Mouse (Mus musculus) hematopoietic stem cell, adult 5-6 weeks (primary cell): ENCODE results near the gene Paqr4. TPM values are rescaled to one million over a fixed set of nuclear protein-coding genes. Genes with fewer than 3 reads are reported as not detected.

ENCODE experiments used
- ATAC-seq, 2 experiments: fragments of 125-278 bp in 1 of 2; replicated peaks in 1 of 2; 2 replicates each; pipeline ENCODE4 v1.8.0; 2016 to 2017; ENCODE audit warnings: inconsistent platforms in 2 of 2, mild to moderate bottlenecking in 2 of 2, moderate number of reproducible peaks in 2 of 2, low read depth in 1 of 2, moderate TSS enrichment in 1 of 2; ENCODE audit not compliant: low FRiP score in 2 of 2, poor library complexity in 2 of 2, severe bottlenecking in 2 of 2, insufficient read depth in 1 of 2, low TSS enrichment in 1 of 2
- total RNA-seq: library from RNA; stranded (forward); fragments of 172-1452, 232-1000 nt; gene quantifications from 2 replicates; pipeline ENCODE4 v1.2.3, GENCODE M21; 2017

Paqr4 gene
- total RNA-seq, 1 experiment from 2014 or later, result 3.4 TPM

- 0 out of 4 replicates have a peak, but pooled peaks of 1 of the 2 experiments have one; percentile 18 for ATAC-seq
Measured at GRCm38 (mm10) chr17:23739202-23740135, 1.2 kb downstream of the Paqr4 start.

- no peak for ATAC-seq
Measured at GRCm38 (mm10) chr17:23738836-23739201, 1.8 kb downstream of the Paqr4 start.

GRCm38 (mm10) chr17:23737493-23738445 is 2.9 kb downstream of the Paqr4 start:
- ATAC-seq, result 0 out of 4 replicates have a peak, but pooled peaks of 1 of the 2 experiments have one; percentile 25

GRCm38 (mm10) chr17:23734341-23734740 is 6.3 kb downstream of the Paqr4 start:
- ATAC-seq, result no peak

GRCm38 (mm10) chr17:23730441-23730840 is 10.2 kb downstream of the Paqr4 start:
- no peak for ATAC-seq

GRCm38 (mm10) chr17:23726758-23727142 is 13.9 kb downstream of the Paqr4 start:
- peak; percentile 63 to 75 for ATAC-seq

GRCm38 (mm10) chr17:23725999-23726757 is 14.5 kb downstream of the Paqr4 start, which contains the start of gene Pkmyt1:
Gene Pkmyt1, plus strand, starts transcription at chr17:23726336.
- ATAC-seq, result peak; percentile 87 to 88

GRCm38 (mm10) chr17:23725477-23725876 is 15.2 kb downstream of the Paqr4 start:
- no peak for ATAC-seq

- ATAC-seq, result no peak
Measured at GRCm38 (mm10) chr17:23722376-23723125, 18.1 kb downstream of the Paqr4 start, which contains the start of gene 1520401A03Rik. Gene 1520401A03Rik, minus strand, starts transcription at chr17:23722783.

- no peak for ATAC-seq
Measured at GRCm38 (mm10) chr17:23721886-23722285, 18.8 kb downstream of the Paqr4 start.

GRCm38 (mm10) chr17:23719455-23719854 is 21.2 kb downstream of the Paqr4 start:
- no peak for ATAC-seq

GRCm38 (mm10) chr17:23717003-23717402 is 23.7 kb downstream of the Paqr4 start:
- ATAC-seq, result no peak

- peak; percentile 62 to 81 for ATAC-seq
Measured at GRCm38 (mm10) chr17:23706212-23706611, 34.5 kb downstream of the Paqr4 start.

- ATAC-seq, result no peak
Measured at GRCm38 (mm10) chr17:23705525-23706104, 35.1 kb downstream of the Paqr4 start.

GRCm38 (mm10) chr17:23704741-23705140 is 35.9 kb downstream of the Paqr4 start:
- no peak for ATAC-seq

GRCm38 (mm10) chr17:23703301-23703700 is 37.4 kb downstream of the Paqr4 start:
- ATAC-seq, result no peak
